Mouse (Mus musculus): ENCODE results near the gene Cog7.

DNA sequence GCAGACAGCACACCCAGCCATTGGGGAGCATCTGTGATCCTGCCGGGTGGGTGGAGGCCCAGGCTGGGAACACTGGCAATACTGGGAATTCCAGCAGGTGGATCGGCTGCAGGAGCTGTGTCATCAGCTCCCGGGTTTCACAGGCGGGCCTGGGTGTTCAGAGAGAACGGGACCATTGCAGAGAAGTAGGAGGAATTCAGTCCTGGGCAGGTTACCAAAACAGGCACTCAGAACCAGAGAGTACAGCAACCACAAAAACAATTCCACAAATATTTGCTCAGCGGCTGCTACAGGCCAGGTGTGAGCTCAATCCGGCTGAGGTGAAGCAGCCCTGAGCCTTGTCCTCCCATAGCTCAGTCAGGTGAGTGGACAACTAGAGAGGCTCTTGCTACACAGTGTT, 144.7 kb downstream of the Cog7 start:
- TF ChIP-seq GATA1 (IDR thresholded peaks at IDR 0.05; ENCODE audit: borderline replicate concordance, low read length) = no peak
- TF ChIP-seq FLI1 (IDR thresholded peaks at IDR 0.05; ENCODE audit: low read length) = no peak
